Comparison of ENCODE assay signal across 18 mouse cellular contexts in genomic region chr11:119817898-119818297, GRCm38 (mm10).
DNase-seq lines count a peak whose midpoint lies in the region; ATAC-seq and TF ChIP-seq lines count a peak whose summit lies in the region.
"Had no signal": no experiment of that assay in that cellular context is flagged by ENCODE, and none has a peak within 500 bp of the region (broad histone marks: within the 10 kb centered on the region; RNA-seq: fewer than 3 reads in every experiment).

No protein-coding gene starts in this region.

- no peak overlapping the region for H3K9ac ChIP-seq in hindbrain, postnatal 0 days (replicated peaks; ENCODE audit: low read length)
- H3K9ac ChIP-seq in hindbrain, embryonic 12.5 days: no peak overlapping the region
- H3K9ac ChIP-seq: embryonic facial prominence, embryonic 13.5 days; lung, embryonic 15.5 days; stomach, embryonic 15.5 days had no signal

- no peaks in the 10 kb centered on the region for H3K79me2 ChIP-seq in macrophage (ENCODE audit: inconsistent target)

- no peak overlapping the region for H3K4me2 ChIP-seq in hindbrain, postnatal 0 days (ENCODE audit: low read depth, low read length)
- no peak overlapping the region for H3K4me2 ChIP-seq in hindbrain, embryonic 12.5 days (replicated peaks)
- H3K4me2 ChIP-seq: embryonic facial prominence, embryonic 13.5 days; lung, embryonic 15.5 days; midbrain, embryonic 11.5 days; stomach, embryonic 15.5 days had no signal

- no peaks in the 10 kb centered on the region for H3K4me1 ChIP-seq in hindbrain, postnatal 0 days (ENCODE audit: insufficient read depth, low read length)
- H3K4me1 ChIP-seq in hindbrain, embryonic 12.5 days: peaks cover 8% of the 10 kb centered on the region; the same call in 1 of the 2 replicates
- H3K4me1 ChIP-seq in bone marrow macrophage, adult 2 months (ENCODE audit: control insufficient read depth, insufficient read depth, low read length): peaks cover 45% of the 10 kb centered on the region
- H3K4me1 ChIP-seq: lung, embryonic 15.5 days; stomach, embryonic 15.5 days had no signal

- no peak for TF ChIP-seq CTCF in hindbrain, postnatal 0 days (IDR thresholded peaks at IDR 0.05; ENCODE audit: low read depth)
- no peak for TF ChIP-seq CTCF in bone marrow macrophage, adult 2 months (IDR thresholded peaks at IDR 0.05; ENCODE audit: low read depth, low read length)

- no peak for TF ChIP-seq POLR2A in bone marrow macrophage, adult 2 months (IDR thresholded peaks at IDR 0.05; ENCODE audit: borderline replicate concordance, low read depth, low read length)

- WGBS in hindbrain, postnatal 0 days: 44% methylated on average over 3 of the region's 3 CpGs
- 62% methylated on average over 3 of the region's 3 CpGs for WGBS in hindbrain, embryonic 12.5 days
- 95% methylated on average over 2 of the region's 3 CpGs for WGBS in macrophage (ENCODE audit: missing documents)

- ATAC-seq in hindbrain, postnatal 0 days: peak; percentile 24; the same call in 1 of the 2 replicates
- no peak for ATAC-seq in hindbrain, embryonic 12.5 days (ENCODE audit: low FRiP score)
- ATAC-seq: forebrain, embryonic 16.5 days; hindbrain, embryonic 16.5 days had no signal

- no peaks in the 10 kb centered on the region for H3K27me3 ChIP-seq in hindbrain, postnatal 0 days (ENCODE audit: insufficient read depth, low read length)
- H3K27me3 ChIP-seq in hindbrain, embryonic 12.5 days: no peaks in the 10 kb centered on the region
- H3K27me3 ChIP-seq: embryonic facial prominence, embryonic 13.5 days; lung, embryonic 15.5 days; stomach, embryonic 15.5 days had no signal

- H3K9me3 ChIP-seq in hindbrain, postnatal 0 days (ENCODE audit: low read length): no peaks in the 10 kb centered on the region
- H3K9me3 ChIP-seq in hindbrain, embryonic 12.5 days (replicated peaks): no peaks in the 10 kb centered on the region
- H3K9me3 ChIP-seq: embryonic facial prominence, embryonic 13.5 days; lung, embryonic 15.5 days; stomach, embryonic 15.5 days had no signal

- DNase-seq in cerebellum, adult 11-12 months: peak; percentile 53
- DNase-seq in cerebellum, adult 8-10 months: no peak
- no peak for DNase-seq in hindbrain, postnatal 0 days (ENCODE audit: low spot score)
- no peak for DNase-seq in right cerebral cortex, postnatal 14 days
- DNase-seq in embryo, embryonic 10.5 days (ENCODE audit: low spot score): no peak
- DNase-seq: adrenal gland, postnatal 14 days; gastrocnemius, postnatal 14 days; kidney, adult 8-10 months; thymus, postnatal 36 days had no signal

- H3K4me3 ChIP-seq in hindbrain, postnatal 0 days (ENCODE audit: low read length): no peak overlapping the region
- no peak overlapping the region for H3K4me3 ChIP-seq in hindbrain, embryonic 12.5 days
- H3K4me3 ChIP-seq in bone marrow macrophage, adult 2 months (ENCODE audit: insufficient read depth, low read length): no peak overlapping the region
- no peak overlapping the region for H3K4me3 ChIP-seq in macrophage (ENCODE audit: inconsistent target)
- H3K4me3 ChIP-seq: embryonic facial prominence, embryonic 13.5 days; lung, embryonic 15.5 days; stomach, embryonic 15.5 days had no signal

- no peak overlapping the region for H3K27ac ChIP-seq in hindbrain, postnatal 0 days
- no peak overlapping the region for H3K27ac ChIP-seq in hindbrain, embryonic 12.5 days
- H3K27ac ChIP-seq in bone marrow macrophage, adult 2 months (ENCODE audit: insufficient read depth, low read depth, low read length): peak overlapping the region; percentile 32
- H3K27ac ChIP-seq in macrophage: peak overlapping the region; percentile 50
- H3K27ac ChIP-seq: embryonic facial prominence, embryonic 13.5 days; lung, embryonic 15.5 days; stomach, embryonic 15.5 days had no signal

- peaks cover 4% of the 10 kb centered on the region; the same call in 1 of the 2 replicates for H3K36me3 ChIP-seq in hindbrain, postnatal 0 days (ENCODE audit: insufficient read depth, low read length)
- peaks cover 36% of the 10 kb centered on the region for H3K36me3 ChIP-seq in hindbrain, embryonic 12.5 days
- H3K36me3 ChIP-seq in macrophage (ENCODE audit: inconsistent target): peaks cover 7% of the 10 kb centered on the region; the same call in 1 of the 2 replicates

Comparison
In these comparisons a context has a peak if more than half of its experiments do, and no peak if none do; other contexts are left out.
1. H3K27ac ChIP-seq: peak in bone marrow macrophage, adult 2 months (single experiment) and macrophage (single experiment); none in hindbrain, postnatal 0 days (single experiment) and hindbrain, embryonic 12.5 days (single experiment).